Mouse (Mus musculus) gastrocnemius, postnatal 36 days (tissue): ENCODE measurements at regions not wholly inside any gene's neighbourhood (a gene's known extent, or its start where the extent isn't known, plus 50 kb on each side); places are given as distances from the start of the nearest gene placed in this dataset.

Experiments
- DNase-seq, 2 experiments: peaks; one replicate each; pipeline ENCODE4 v3.0.0; 2022
- intact Hi-C: fragments of 180-260 bp; cut with DNase I; formaldehyde crosslinking; loops from one replicate; pipeline ENCODE4 v1.15.1; 2025

- peak in 1 of 2 experiments; percentile 7 for DNase-seq
- intact Hi-C loops: no loop called here
Observed at GRCm38 (mm10) chr5:35332001-35332400, 53.9 kb downstream of the Adra2c start.

GRCm38 (mm10) chr5:35334416-35335059 is 54.4 kb upstream of the Hmx1 start:
- intact Hi-C loops: no loop called here
- DNase-seq: no peak

- no peak for DNase-seq
- intact Hi-C loops: no loop called here
Observed at GRCm38 (mm10) chr5:35335081-35335480, 53.8 kb upstream of the Hmx1 start.
